Mouse (Mus musculus) lung, postnatal 0 days (tissue): ENCODE results near the gene Fto.

Source experiments
- CTCF ChIP-seq: IDR thresholded peaks from 2 replicates; pipeline ENCODE4 v1.5.1; 2016; ENCODE audit warnings: antibody characterized with exemption, mild to moderate bottlenecking
- EP300 ChIP-seq: IDR thresholded peaks from 2 replicates; pipeline ENCODE4 v1.6.1; 2016; ENCODE audit warnings: antibody characterized with exemption, mild to moderate bottlenecking, control low read depth

DNA sequence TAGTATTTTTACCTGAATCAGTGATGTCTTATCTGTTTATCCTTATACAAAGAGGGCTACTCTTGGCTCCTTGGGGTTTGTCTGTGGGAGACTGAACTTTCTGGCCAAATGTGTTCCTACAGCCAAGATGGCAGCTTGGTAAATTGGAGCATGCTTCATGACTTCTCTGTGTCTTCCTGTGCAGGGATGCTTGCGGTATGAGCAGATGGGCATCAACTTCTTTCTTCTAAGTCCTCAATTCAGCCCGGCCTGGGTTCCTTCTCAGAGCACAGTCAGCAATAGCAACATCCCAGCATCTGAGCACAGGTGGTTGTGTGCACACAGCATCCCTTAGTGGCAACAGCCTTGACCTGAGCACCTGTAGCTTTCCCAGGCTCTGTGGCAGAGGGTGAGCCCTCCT lies 141.6 kb downstream of the Fto start:
- TF ChIP-seq EP300 (no peak), CTCF (no peak)
